Mouse (Mus musculus) limb, embryonic 10.5 days (tissue): Measurements from ENCODE around the gene Gm45716. TPM values are rescaled to one million over a fixed set of nuclear protein-coding genes. Genes with fewer than 3 reads are reported as not detected.

Source experiments
- DNase-seq: peaks from one replicate; pipeline ENCODE4 v3.0.0-alpha.2; 2017; ENCODE audit warnings: low spot score
- H3K27ac ChIP-seq: fragments of 300-500 bp; sonication (generic); 2 replicates; pipeline ENCODE4 v1.5.1; 2016; ENCODE audit warnings: mild to moderate bottlenecking
- H3K27me3 ChIP-seq: fragments of 300-500 bp; sonication (generic); 2 replicates; pipeline ENCODE4 v1.6.1; 2016; ENCODE audit warnings: low read depth, mild to moderate bottlenecking; ENCODE audit not compliant: poor library complexity, severe bottlenecking
- H3K36me3 ChIP-seq: fragments of 300-500 bp; sonication (generic); 2 replicates; pipeline ENCODE4 v1.6.1; 2016; ENCODE audit warnings: mild to moderate bottlenecking, moderate library complexity
- H3K4me1 ChIP-seq: fragments of 300-500 bp; sonication (generic); 2 replicates; pipeline ENCODE4 v1.6.1; 2016
- H3K4me3 ChIP-seq: fragments of 300-500 bp; sonication (generic); 2 replicates; pipeline ENCODE4 v1.5.1; 2016; ENCODE audit warnings: mild to moderate bottlenecking, moderate library complexity
- H3K9me3 ChIP-seq: fragments of 300-500 bp; sonication (generic); replicated peaks from 2 replicates; pipeline ENCODE4 v1.6.1; 2016; ENCODE audit warnings: mild to moderate bottlenecking
- WGBS: fragments of 180-500 bp; shearing (Covaris S2); methylation state at CpG from one replicate; pipeline ENCODE4 v1.1.7; 2016; 5-methylcytosine and 5-hydroxymethylcytosine counted together
- polyA plus RNA-seq: library from polyadenylated mRNA; unstranded; fragments of >200 nt; fragmentation: Nextera tagmentation; extraction: Ambion mirVana; gene quantifications from 2 replicates; pipeline ENCODE4 v1.2.1, GENCODE M21; 2016

The Gm45716 gene
- polyA plus RNA-seq, 1 experiment from 2014 or later, result 12.7 TPM

GRCm38 (mm10) chr11:90227000-90227922 is 39.8 kb downstream of the Gm45716 start:
- no peaks in the 10 kb centered on the region for H3K9me3 ChIP-seq
- DNase-seq, result no peak
- no peaks in the 10 kb centered on the region for H3K27me3 ChIP-seq
- H3K27ac ChIP-seq, result no peak overlapping the region
- no peak overlapping the region for H3K4me3 ChIP-seq
- no peaks in the 10 kb centered on the region for H3K36me3 ChIP-seq
- peaks cover 5% of the 10 kb centered on the region for H3K4me1 ChIP-seq
- 71% methylated on average over 12 of the region's 12 CpGs for WGBS

GRCm38 (mm10) chr11:90228251-90228949 is 40.9 kb downstream of the Gm45716 start:
- DNase-seq, result no peak
- H3K27ac ChIP-seq, result no peak overlapping the region
- no peaks in the 10 kb centered on the region for H3K9me3 ChIP-seq
- peaks cover 5% of the 10 kb centered on the region for H3K4me1 ChIP-seq
- WGBS, result 90% methylated on average over 9 of the region's 9 CpGs
- no peaks in the 10 kb centered on the region for H3K36me3 ChIP-seq
- no peak overlapping the region for H3K4me3 ChIP-seq
- H3K27me3 ChIP-seq, result no peaks in the 10 kb centered on the region

- H3K27me3 ChIP-seq, result no peaks in the 10 kb centered on the region
- H3K4me1 ChIP-seq, result peaks cover 5% of the 10 kb centered on the region
- H3K9me3 ChIP-seq, result no peaks in the 10 kb centered on the region
- DNase-seq, result no peak
- no peak overlapping the region for H3K4me3 ChIP-seq
- H3K27ac ChIP-seq, result no peak overlapping the region
- H3K36me3 ChIP-seq, result no peaks in the 10 kb centered on the region
Measured at GRCm38 (mm10) chr11:90229800-90230199, 42.3 kb downstream of the Gm45716 start.

- Histone ChIP-seq H3K4me3 (no peak overlapping the region), H3K36me3 (no peaks in the 10 kb centered on the region), H3K27me3 (no peaks in the 10 kb centered on the region), H3K27ac (no peak overlapping the region), H3K4me1 (peaks cover 5% of the 10 kb centered on the region; the same call in 1 of the 2 replicates), H3K9me3 (no peaks in the 10 kb centered on the region)
- DNase-seq, result no peak
- 87% methylated on average over 2 of the region's 2 CpGs for WGBS
Measured at GRCm38 (mm10) chr11:90230671-90231070, 43.2 kb downstream of the Gm45716 start.

GRCm38 (mm10) chr11:90231631-90232030 is 44.1 kb downstream of the Gm45716 start:
- DNase-seq, result no peak
- no peak overlapping the region for H3K4me3 ChIP-seq
- WGBS, result 68% methylated on average over 2 of the region's 2 CpGs
- no peaks in the 10 kb centered on the region for H3K36me3 ChIP-seq
- H3K27me3 ChIP-seq, result no peaks in the 10 kb centered on the region
- no peaks in the 10 kb centered on the region for H3K9me3 ChIP-seq
- no peak overlapping the region for H3K27ac ChIP-seq
- peaks cover 5% of the 10 kb centered on the region; the same call in 1 of the 2 replicates for H3K4me1 ChIP-seq

GRCm38 (mm10) chr11:90232685-90233084 is 45.2 kb downstream of the Gm45716 start:
- Histone ChIP-seq H3K36me3 (no peaks in the 10 kb centered on the region), H3K27ac (no peak overlapping the region), H3K9me3 (no peaks in the 10 kb centered on the region), H3K27me3 (no peaks in the 10 kb centered on the region), H3K4me3 (no peak overlapping the region), H3K4me1 (peaks cover under 1% of the 10 kb centered on the region; the same call in 1 of the 2 replicates)
- 43% methylated on average over 4 of the region's 4 CpGs for WGBS
- DNase-seq, result no peak

- Histone ChIP-seq H3K4me1 (no peaks in the 10 kb centered on the region), H3K4me3 (no peak overlapping the region), H3K9me3 (no peaks in the 10 kb centered on the region), H3K36me3 (no peaks in the 10 kb centered on the region), H3K27me3 (no peaks in the 10 kb centered on the region), H3K27ac (no peak overlapping the region)
- 91% methylated on average over 5 of the region's 5 CpGs for WGBS
- DNase-seq, result no peak
Measured at GRCm38 (mm10) chr11:90235221-90235620, 47.7 kb downstream of the Gm45716 start.

- Histone ChIP-seq H3K36me3 (no peaks in the 10 kb centered on the region), H3K27me3 (no peaks in the 10 kb centered on the region), H3K9me3 (no peaks in the 10 kb centered on the region), H3K4me1 (no peaks in the 10 kb centered on the region), H3K27ac (no peak overlapping the region), H3K4me3 (no peak overlapping the region)
- no peak for DNase-seq
- WGBS, result 87% methylated on average over 5 of the region's 5 CpGs
Measured at GRCm38 (mm10) chr11:90237616-90238015, 50.1 kb downstream of the Gm45716 start.

- 27% methylated on average over 2 of the region's 2 CpGs for WGBS
- Histone ChIP-seq H3K4me1 (no peaks in the 10 kb centered on the region), H3K27ac (no peak overlapping the region), H3K4me3 (no peak overlapping the region), H3K36me3 (no peaks in the 10 kb centered on the region), H3K9me3 (no peaks in the 10 kb centered on the region), H3K27me3 (no peaks in the 10 kb centered on the region)
- no peak for DNase-seq
Measured at GRCm38 (mm10) chr11:90238657-90239056, 51.2 kb downstream of the Gm45716 start.

GRCm38 (mm10) chr11:90240652-90241330 is 53.3 kb downstream of the Gm45716 start:
- H3K27me3 ChIP-seq, result no peaks in the 10 kb centered on the region
- no peaks in the 10 kb centered on the region for H3K9me3 ChIP-seq
- H3K36me3 ChIP-seq, result no peaks in the 10 kb centered on the region
- 18% methylated on average over 6 of the region's 6 CpGs for WGBS
- no peak overlapping the region for H3K4me3 ChIP-seq
- H3K4me1 ChIP-seq, result no peaks in the 10 kb centered on the region
- no peak for DNase-seq
- no peak overlapping the region for H3K27ac ChIP-seq

- H3K27me3 ChIP-seq, result no peaks in the 10 kb centered on the region
- no peak overlapping the region for H3K4me3 ChIP-seq
- WGBS, result 88% methylated on average over 2 of the region's 2 CpGs
- DNase-seq, result no peak
- no peak overlapping the region for H3K27ac ChIP-seq
- H3K4me1 ChIP-seq, result no peaks in the 10 kb centered on the region
- H3K36me3 ChIP-seq, result no peaks in the 10 kb centered on the region
- H3K9me3 ChIP-seq, result no peaks in the 10 kb centered on the region
Measured at GRCm38 (mm10) chr11:90241874-90242273, 54.4 kb downstream of the Gm45716 start.

- H3K27ac ChIP-seq, result no peak overlapping the region
- DNase-seq, result no peak
- no peaks in the 10 kb centered on the region for H3K36me3 ChIP-seq
- H3K27me3 ChIP-seq, result no peaks in the 10 kb centered on the region
- no peaks in the 10 kb centered on the region for H3K9me3 ChIP-seq
- no peak overlapping the region for H3K4me3 ChIP-seq
- WGBS, result 99% methylated on average over 2 of the region's 2 CpGs
- no peaks in the 10 kb centered on the region for H3K4me1 ChIP-seq
Measured at GRCm38 (mm10) chr11:90243300-90243699, 55.8 kb downstream of the Gm45716 start.

- Histone ChIP-seq H3K27me3 (no peaks in the 10 kb centered on the region), H3K36me3 (no peaks in the 10 kb centered on the region), H3K27ac (no peak overlapping the region), H3K4me3 (no peak overlapping the region), H3K9me3 (no peaks in the 10 kb centered on the region), H3K4me1 (peaks cover 15% of the 10 kb centered on the region)
- 83% methylated on average over 6 of the region's 6 CpGs for WGBS
- no peak for DNase-seq
Measured at GRCm38 (mm10) chr11:90245630-90246029, 58.1 kb downstream of the Gm45716 start.
